Mouse (Mus musculus): ENCODE measurements around the gene Ect2l. TPM values are rescaled to one million over a fixed set of nuclear protein-coding genes. Genes with fewer than 3 reads are reported as not detected.
"Not testable (repeated sequence)": the region's sequence is repeated elsewhere in the genome, so short reads cannot be mapped to it uniquely, and the experiment has no call there.

Ect2l gene
- polyA plus RNA-seq, 1 experiment, result not detected

GRCm38 (mm10) chr10:18142231-18142630 is 68.5 kb downstream of the Ect2l start:
- no peaks in the 10 kb centered on the region for H3K4me1 ChIP-seq (ENCODE audit: control insufficient read depth, insufficient read depth, insufficient read length, low read length)
- no peak overlapping the region for H3K4me3 ChIP-seq (ENCODE audit: insufficient read depth, low read depth, low read length)
- H3K27ac ChIP-seq (replicated peaks; ENCODE audit: low read depth, low read length), result no peak overlapping the region

GRCm38 (mm10) chr10:18141389-18141788 is 69.3 kb downstream of the Ect2l start:
- H3K4me3 ChIP-seq (ENCODE audit: insufficient read depth, low read depth, low read length), result no peak overlapping the region
- no peaks in the 10 kb centered on the region for H3K4me1 ChIP-seq (ENCODE audit: control insufficient read depth, insufficient read depth, insufficient read length, low read length)
- H3K27ac ChIP-seq (replicated peaks; ENCODE audit: low read depth, low read length), result no peak overlapping the region

GRCm38 (mm10) chr10:18139615-18140014 is 71.1 kb downstream of the Ect2l start:
- H3K27ac ChIP-seq (replicated peaks; ENCODE audit: low read depth, low read length), result no peak overlapping the region
- peak overlapping the region; percentile 42 for H3K4me3 ChIP-seq (ENCODE audit: insufficient read depth, low read depth, low read length)
- H3K4me1 ChIP-seq (ENCODE audit: control insufficient read depth, insufficient read depth, insufficient read length, low read length), result no peaks in the 10 kb centered on the region

GRCm38 (mm10) chr10:18138853-18139503 is 71.7 kb downstream of the Ect2l start:
- Histone ChIP-seq H3K27ac (replicated peaks; ENCODE audit: low read depth, low read length) (peak overlapping the region; percentile 24; the same call in 1 of the 2 replicates), H3K4me3 (ENCODE audit: insufficient read depth, low read depth, low read length) (peak overlapping the region; percentile 42)
- H3K4me1 ChIP-seq (ENCODE audit: control insufficient read depth, insufficient read depth, insufficient read length, low read length), result not testable (repeated sequence)

- no peaks in the 10 kb centered on the region for H3K4me1 ChIP-seq (ENCODE audit: control insufficient read depth, insufficient read depth, insufficient read length, low read length)
Observed at GRCm38 (mm10) chr10:18131666-18132650, 78.7 kb downstream of the Ect2l start.

GRCm38 (mm10) chr10:18130276-18130675 is 80.4 kb downstream of the Ect2l start:
- no peak overlapping the region for H3K4me3 ChIP-seq (ENCODE audit: insufficient read depth, low read depth, low read length)
- no peak overlapping the region for H3K27ac ChIP-seq (replicated peaks; ENCODE audit: low read depth, low read length)
- H3K4me1 ChIP-seq (ENCODE audit: control insufficient read depth, insufficient read depth, insufficient read length, low read length), result no peaks in the 10 kb centered on the region

More at GRCm38 (mm10) chr10:18131666-18132650, 78.7 kb downstream of the Ect2l start:
- Histone ChIP-seq H3K4me3 (ENCODE audit: insufficient read depth, low read depth, low read length) (no peak overlapping the region), H3K27ac (replicated peaks; ENCODE audit: low read depth, low read length) (no peak overlapping the region)

GRCm38 (mm10) chr10:18118336-18118735 is 92.4 kb downstream of the Ect2l start:
- Histone ChIP-seq H3K27ac (replicated peaks; ENCODE audit: low read depth, low read length) (no peak overlapping the region), H3K4me3 (ENCODE audit: insufficient read depth, low read depth, low read length) (no peak overlapping the region), H3K4me1 (ENCODE audit: control insufficient read depth, insufficient read depth, insufficient read length, low read length) (no peaks in the 10 kb centered on the region)

GRCm38 (mm10) chr10:18113473-18114093 is 97.1 kb downstream of the Ect2l start:
- Histone ChIP-seq H3K27ac (replicated peaks; ENCODE audit: low read depth, low read length) (no peak overlapping the region), H3K4me1 (ENCODE audit: control insufficient read depth, insufficient read depth, insufficient read length, low read length) (no peaks in the 10 kb centered on the region), H3K4me3 (ENCODE audit: insufficient read depth, low read depth, low read length) (no peak overlapping the region)

- Histone ChIP-seq H3K27ac (replicated peaks; ENCODE audit: low read depth, low read length) (no peak overlapping the region), H3K4me1 (ENCODE audit: control insufficient read depth, insufficient read depth, insufficient read length, low read length) (no peaks in the 10 kb centered on the region), H3K4me3 (ENCODE audit: insufficient read depth, low read depth, low read length) (no peak overlapping the region)
Observed at GRCm38 (mm10) chr10:18110940-18111339, 99.8 kb downstream of the Ect2l start.

GRCm38 (mm10) chr10:18107471-18107870 is 103.2 kb downstream of the Ect2l start:
- H3K4me1 ChIP-seq (ENCODE audit: control insufficient read depth, insufficient read depth, insufficient read length, low read length), result no peaks in the 10 kb centered on the region
- no peak overlapping the region for H3K4me3 ChIP-seq (ENCODE audit: insufficient read depth, low read depth, low read length)
- no peak overlapping the region for H3K27ac ChIP-seq (replicated peaks; ENCODE audit: low read depth, low read length)

- no peak overlapping the region for H3K27ac ChIP-seq (replicated peaks; ENCODE audit: low read depth, low read length)
- H3K4me1 ChIP-seq (ENCODE audit: control insufficient read depth, insufficient read depth, insufficient read length, low read length), result no peaks in the 10 kb centered on the region
- H3K4me3 ChIP-seq (ENCODE audit: insufficient read depth, low read depth, low read length), result no peak overlapping the region
Observed at GRCm38 (mm10) chr10:18102166-18102565, 108.5 kb downstream of the Ect2l start.

GRCm38 (mm10) chr10:18090691-18091090 is 120.0 kb downstream of the Ect2l start:
- H3K4me3 ChIP-seq (ENCODE audit: insufficient read depth, low read depth, low read length), result no peak overlapping the region
- no peaks in the 10 kb centered on the region for H3K4me1 ChIP-seq (ENCODE audit: control insufficient read depth, insufficient read depth, insufficient read length, low read length)
- no peak overlapping the region for H3K27ac ChIP-seq (replicated peaks; ENCODE audit: low read depth, low read length)

- Histone ChIP-seq H3K27ac (replicated peaks; ENCODE audit: low read depth, low read length) (no peak overlapping the region), H3K4me3 (ENCODE audit: insufficient read depth, low read depth, low read length) (no peak overlapping the region), H3K4me1 (ENCODE audit: control insufficient read depth, insufficient read depth, insufficient read length, low read length) (no peaks in the 10 kb centered on the region)
Observed at GRCm38 (mm10) chr10:18082772-18083171, 127.9 kb downstream of the Ect2l start.

- no peak overlapping the region for H3K27ac ChIP-seq (replicated peaks; ENCODE audit: low read depth, low read length)
Observed at GRCm38 (mm10) chr10:18081536-18081935, 129.2 kb downstream of the Ect2l start.

More at GRCm38 (mm10) chr10:18081536-18081935, 129.2 kb downstream of the Ect2l start:
- Histone ChIP-seq H3K4me1 (ENCODE audit: control insufficient read depth, insufficient read depth, insufficient read length, low read length) (no peaks in the 10 kb centered on the region), H3K4me3 (ENCODE audit: insufficient read depth, low read depth, low read length) (no peak overlapping the region)
